Mouse (Mus musculus): Measurements from ENCODE around the gene Timm8a2. TPM values are rescaled to one million over a fixed set of nuclear protein-coding genes. Genes with fewer than 3 reads are reported as not detected.

Gene Timm8a2
- polyA plus RNA-seq, 1 experiment from 2014 or later: not detected

- H3K4me2 ChIP-seq (ENCODE audit: low read length): no peak overlapping the region
- ATAC-seq: no peak
- WGBS: 84% methylated on average over 21 of the region's 21 CpGs
- no peaks in the 10 kb centered on the region for H3K4me1 ChIP-seq (ENCODE audit: control insufficient read depth, insufficient read depth, low read depth, low read length)
- no peaks in the 10 kb centered on the region for H3K27me3 ChIP-seq (replicated peaks; ENCODE audit: control insufficient read depth, insufficient read depth, low read length)
- no peak overlapping the region for H3K4me3 ChIP-seq (ENCODE audit: low read length)
- H3K36me3 ChIP-seq (ENCODE audit: control insufficient read depth, insufficient read depth, low read length): no peaks in the 10 kb centered on the region
- H3K9ac ChIP-seq (ENCODE audit: low read depth, low read length): no peak overlapping the region
- no peak overlapping the region for H3K27ac ChIP-seq (ENCODE audit: low read depth, low read length)
- no peaks in the 10 kb centered on the region for H3K9me3 ChIP-seq (ENCODE audit: control insufficient read depth, low read length)
Measured at GRCm38 (mm10) chr14:122075485-122076200, 41.2 kb downstream of the Timm8a2 start.

- no peaks in the 10 kb centered on the region for H3K27me3 ChIP-seq (replicated peaks; ENCODE audit: control insufficient read depth, insufficient read depth, low read length)
- ATAC-seq: no peak
- H3K27ac ChIP-seq (ENCODE audit: low read depth, low read length): no peak overlapping the region
- no peak overlapping the region for H3K4me2 ChIP-seq (ENCODE audit: low read length)
- no peak overlapping the region for H3K9ac ChIP-seq (ENCODE audit: low read depth, low read length)
- 83% methylated on average over 3 of the region's 3 CpGs for WGBS
- no peaks in the 10 kb centered on the region for H3K9me3 ChIP-seq (ENCODE audit: control insufficient read depth, low read length)
- H3K4me3 ChIP-seq (ENCODE audit: low read length): no peak overlapping the region
- H3K36me3 ChIP-seq (ENCODE audit: control insufficient read depth, insufficient read depth, low read length): no peaks in the 10 kb centered on the region
- no peaks in the 10 kb centered on the region for H3K4me1 ChIP-seq (ENCODE audit: control insufficient read depth, insufficient read depth, low read depth, low read length)
Measured at GRCm38 (mm10) chr14:122077017-122077416, 42.5 kb downstream of the Timm8a2 start.

DNA sequence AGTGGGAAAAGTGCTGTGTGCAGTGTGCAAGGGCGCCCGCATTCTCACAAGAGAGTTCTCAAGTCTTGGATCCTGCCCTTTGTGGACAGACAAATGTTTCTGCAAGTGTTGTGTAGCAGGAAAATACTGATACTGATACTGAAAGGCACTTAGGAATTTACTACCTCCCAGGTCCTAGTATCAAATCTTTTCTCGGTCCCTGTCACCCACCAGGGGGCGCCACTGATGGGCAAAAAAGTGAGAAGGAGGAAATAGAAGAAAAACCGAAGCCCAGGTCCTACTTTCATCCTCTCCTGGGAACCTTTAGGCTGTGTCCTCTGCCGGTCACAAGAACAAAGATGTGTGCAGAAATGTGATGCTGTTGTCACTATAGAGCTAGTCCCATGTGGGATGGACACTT is 45.0 kb downstream of the Timm8a2 start:
- no peak overlapping the region for H3K9ac ChIP-seq (ENCODE audit: low read depth, low read length)
- no peaks in the 10 kb centered on the region for H3K36me3 ChIP-seq (ENCODE audit: control insufficient read depth, insufficient read depth, low read length)
- no peaks in the 10 kb centered on the region for H3K27me3 ChIP-seq (replicated peaks; ENCODE audit: control insufficient read depth, insufficient read depth, low read length)
- no peak for ATAC-seq
- H3K4me2 ChIP-seq (ENCODE audit: low read length): no peak overlapping the region
- 53% methylated on average over 6 of the region's 6 CpGs for WGBS
- H3K4me3 ChIP-seq (ENCODE audit: low read length): no peak overlapping the region
- H3K4me1 ChIP-seq (ENCODE audit: control insufficient read depth, insufficient read depth, low read depth, low read length): no peaks in the 10 kb centered on the region
- H3K9me3 ChIP-seq (ENCODE audit: control insufficient read depth, low read length): no peaks in the 10 kb centered on the region
- no peak overlapping the region for H3K27ac ChIP-seq (ENCODE audit: low read depth, low read length)

DNA sequence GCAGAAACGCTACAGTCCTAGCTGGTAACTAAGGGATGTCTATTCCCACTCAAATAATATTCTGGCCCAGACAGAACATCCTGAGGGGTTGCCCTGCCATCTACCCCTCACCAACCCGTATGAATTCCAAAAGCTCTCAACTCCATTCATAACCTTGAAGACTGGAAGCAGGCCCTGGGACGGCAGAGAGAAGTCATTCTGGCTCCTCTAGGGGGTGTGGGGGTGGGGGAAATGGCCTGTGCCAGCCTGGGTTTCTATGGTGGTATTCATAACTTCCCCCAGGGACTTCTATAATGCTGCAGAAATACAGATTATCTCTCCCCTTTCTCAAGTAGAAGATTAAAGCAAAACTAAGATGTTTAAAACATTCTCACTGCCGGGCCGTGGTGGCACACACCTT is 45.4 kb downstream of the Timm8a2 start:
- H3K27ac ChIP-seq (ENCODE audit: low read depth, low read length): no peak overlapping the region
- H3K4me2 ChIP-seq (ENCODE audit: low read length): no peak overlapping the region
- 84% methylated on average over 5 of the region's 5 CpGs for WGBS
- no peaks in the 10 kb centered on the region for H3K36me3 ChIP-seq (ENCODE audit: control insufficient read depth, insufficient read depth, low read length)
- no peak for ATAC-seq
- H3K9me3 ChIP-seq (ENCODE audit: control insufficient read depth, low read length): no peaks in the 10 kb centered on the region
- no peaks in the 10 kb centered on the region for H3K27me3 ChIP-seq (replicated peaks; ENCODE audit: control insufficient read depth, insufficient read depth, low read length)
- H3K4me1 ChIP-seq (ENCODE audit: control insufficient read depth, insufficient read depth, low read depth, low read length): no peaks in the 10 kb centered on the region
- no peak overlapping the region for H3K9ac ChIP-seq (ENCODE audit: low read depth, low read length)
- H3K4me3 ChIP-seq (ENCODE audit: low read length): no peak overlapping the region

GRCm38 (mm10) chr14:122081308-122081707 is 46.8 kb downstream of the Timm8a2 start:
- H3K9me3 ChIP-seq (ENCODE audit: control insufficient read depth, low read length): 0 out of 2 replicates have a peak, but pooled peaks cover 2% of the 10 kb centered on the region
- WGBS: 59% methylated on average over 3 of the region's 3 CpGs
- H3K4me3 ChIP-seq (ENCODE audit: low read length): no peak overlapping the region
- H3K27ac ChIP-seq (ENCODE audit: low read depth, low read length): no peak overlapping the region
- no peaks in the 10 kb centered on the region for H3K27me3 ChIP-seq (replicated peaks; ENCODE audit: control insufficient read depth, insufficient read depth, low read length)
- H3K4me1 ChIP-seq (ENCODE audit: control insufficient read depth, insufficient read depth, low read depth, low read length): no peaks in the 10 kb centered on the region
- H3K4me2 ChIP-seq (ENCODE audit: low read length): no peak overlapping the region
- no peak overlapping the region for H3K9ac ChIP-seq (ENCODE audit: low read depth, low read length)
- H3K36me3 ChIP-seq (ENCODE audit: control insufficient read depth, insufficient read depth, low read length): no peaks in the 10 kb centered on the region
- no peak for ATAC-seq

- Histone ChIP-seq H3K27ac (ENCODE audit: low read depth, low read length) (no peak overlapping the region), H3K9me3 (ENCODE audit: control insufficient read depth, low read length) (0 out of 2 replicates have a peak, but pooled peaks cover 2% of the 10 kb centered on the region), H3K4me3 (ENCODE audit: low read length) (no peak overlapping the region), H3K36me3 (ENCODE audit: control insufficient read depth, insufficient read depth, low read length) (no peaks in the 10 kb centered on the region), H3K9ac (ENCODE audit: low read depth, low read length) (no peak overlapping the region), H3K27me3 (replicated peaks; ENCODE audit: control insufficient read depth, insufficient read depth, low read length) (no peaks in the 10 kb centered on the region), H3K4me1 (ENCODE audit: control insufficient read depth, insufficient read depth, low read depth, low read length) (no peaks in the 10 kb centered on the region), H3K4me2 (ENCODE audit: low read length) (no peak overlapping the region)
- 88% methylated on average over 7 of the region's 7 CpGs for WGBS
- no peak for ATAC-seq
Measured at GRCm38 (mm10) chr14:122083499-122083898, 49.0 kb downstream of the Timm8a2 start.

DNA sequence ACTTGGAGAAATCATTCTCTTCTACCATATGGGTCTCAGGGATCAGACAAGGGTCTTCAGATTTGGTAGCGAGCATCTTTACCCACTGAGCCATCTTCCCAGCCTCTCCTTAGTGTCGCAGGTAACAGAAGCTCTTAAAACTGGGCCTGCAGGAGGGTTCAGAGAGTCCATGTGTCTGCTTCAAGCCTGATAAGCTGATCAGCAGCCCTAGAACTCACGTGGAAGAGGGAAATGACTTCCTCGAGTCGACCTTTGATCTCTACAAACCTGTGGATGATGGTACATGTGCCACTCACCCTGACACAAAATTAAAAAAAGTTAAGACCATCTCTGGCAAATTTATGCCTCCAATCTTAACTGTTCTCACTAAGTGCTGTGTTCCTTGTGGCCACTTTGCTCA is 53.5 kb downstream of the Timm8a2 start:
- Histone ChIP-seq H3K9me3 (ENCODE audit: control insufficient read depth, low read length) (0 out of 2 replicates have a peak, but pooled peaks cover 2% of the 10 kb centered on the region), H3K36me3 (ENCODE audit: control insufficient read depth, insufficient read depth, low read length) (no peaks in the 10 kb centered on the region), H3K4me3 (ENCODE audit: low read length) (no peak overlapping the region), H3K27ac (ENCODE audit: low read depth, low read length) (no peak overlapping the region), H3K27me3 (replicated peaks; ENCODE audit: control insufficient read depth, insufficient read depth, low read length) (no peaks in the 10 kb centered on the region), H3K9ac (ENCODE audit: low read depth, low read length) (no peak overlapping the region), H3K4me1 (ENCODE audit: control insufficient read depth, insufficient read depth, low read depth, low read length) (no peaks in the 10 kb centered on the region), H3K4me2 (ENCODE audit: low read length) (no peak overlapping the region)
- no peak for ATAC-seq
- WGBS: 84% methylated on average over 5 of the region's 5 CpGs

Other genes starting within 250 kb of the Timm8a2 start
- 13.4 and 14.9 TPM in 2 replicates for gene Dock9, start 236.8 kb upstream of the Timm8a2 start, polyA plus RNA-seq (2015; fragmentation: Nextera tagmentation; extraction: Ambion mirVana)
- gene Ubac2, start 156.1 kb upstream of the Timm8a2 start, polyA plus RNA-seq (2015; fragmentation: Nextera tagmentation; extraction: Ambion mirVana): 48.9 and 51.8 TPM in 2 replicates
- 0.10 and 0.16 TPM in 2 replicates for gene Gpr18, start 118.9 kb upstream of the Timm8a2 start, polyA plus RNA-seq (2015; fragmentation: Nextera tagmentation; extraction: Ambion mirVana)
- gene Gpr183, start 69.5 kb upstream of the Timm8a2 start, polyA plus RNA-seq (2015; fragmentation: Nextera tagmentation; extraction: Ambion mirVana): 0.81 and 1.2 TPM in 2 replicates
- gene Tm9sf2, start 72.4 kb downstream of the Timm8a2 start, polyA plus RNA-seq (2015; fragmentation: Nextera tagmentation; extraction: Ambion mirVana): 117 and 122 TPM in 2 replicates
- 15.7 and 21.6 TPM in 2 replicates for gene Clybl, start 147.0 kb downstream of the Timm8a2 start, polyA plus RNA-seq (2015; fragmentation: Nextera tagmentation; extraction: Ambion mirVana)

All from hindbrain, embryonic 16.5 days (tissue).